Mouse (Mus musculus): ENCODE results near the gene Gm26965. TPM values are rescaled to one million over a fixed set of nuclear protein-coding genes. Genes with fewer than 3 reads are reported as not detected.
A peak's percentile ranks its signal among the peaks of the same experiment; 100 is the strongest.
"Not testable (repeated sequence)": the region's sequence is repeated elsewhere in the genome, so short reads cannot be mapped to it uniquely, and the experiment has no call there.

The Gm26965 gene
- polyA plus RNA-seq, 1 experiment from 2014 or later: not detected

DNA sequence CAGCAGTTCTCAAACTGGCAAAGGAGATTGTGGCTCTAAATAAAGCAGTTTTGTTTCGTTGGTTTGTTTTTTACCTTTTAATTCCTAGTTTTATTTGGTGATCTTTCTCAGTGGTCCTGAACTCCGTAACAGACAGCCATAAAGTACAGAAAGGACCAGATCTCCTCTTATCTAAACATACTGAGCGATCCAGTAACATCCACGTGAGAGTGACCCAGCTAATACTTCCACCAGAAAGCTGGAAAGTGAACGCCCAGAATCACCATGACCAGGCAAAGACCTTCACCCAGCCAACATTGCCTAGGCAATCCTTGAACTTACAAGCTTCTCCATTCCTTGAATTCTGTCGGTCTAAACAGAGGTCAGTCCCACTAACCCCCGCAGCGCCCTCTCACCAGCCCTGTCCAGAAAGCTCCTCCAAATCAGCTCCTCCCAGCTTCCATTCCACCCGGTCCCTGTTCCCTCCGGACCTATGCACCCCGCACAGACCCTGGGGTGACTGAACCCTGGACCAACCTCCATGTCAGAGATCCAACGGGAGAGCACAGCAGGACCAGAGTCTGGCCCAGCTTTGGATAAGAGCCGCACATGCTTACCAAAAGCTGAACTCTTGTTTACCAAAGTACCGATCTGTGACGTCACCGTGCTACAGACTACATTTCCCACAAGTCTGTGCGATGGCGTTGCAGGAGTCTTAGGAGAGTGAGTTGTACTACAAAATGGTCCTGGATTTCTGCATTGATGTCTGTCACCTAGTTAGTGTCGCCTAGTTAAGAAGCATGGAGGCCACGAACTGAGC, 42.1 kb downstream of the Gm26965 start, which contains the start of gene Zfp874b:
TSS of gene Zfp874b (minus strand) at position 634 of the 799 bp plus-strand sequence.
- Histone ChIP-seq H3K4me1 (replicated peaks) (no peaks in the 10 kb centered on the region), H3K36me3 (no peaks in the 10 kb centered on the region), H3K4me3 (replicated peaks) (peak within 1 kb of the TSS; percentile 61), H3K27me3 (replicated peaks) (no peaks in the 10 kb centered on the region), H3K4me2 (replicated peaks) (peak within 1 kb of the TSS; percentile 70), H3K9ac (peak within 1 kb of the TSS; percentile 56), H3K9me3 (no peaks in the 10 kb centered on the region), H3K27ac (0 out of 2 replicates have a peak within 1 kb of the TSS, but pooled peaks have one; percentile 36)
- WGBS: 3% methylated on average over 20 of the region's 20 CpGs
- ATAC-seq: peak; percentile 97

DNA sequence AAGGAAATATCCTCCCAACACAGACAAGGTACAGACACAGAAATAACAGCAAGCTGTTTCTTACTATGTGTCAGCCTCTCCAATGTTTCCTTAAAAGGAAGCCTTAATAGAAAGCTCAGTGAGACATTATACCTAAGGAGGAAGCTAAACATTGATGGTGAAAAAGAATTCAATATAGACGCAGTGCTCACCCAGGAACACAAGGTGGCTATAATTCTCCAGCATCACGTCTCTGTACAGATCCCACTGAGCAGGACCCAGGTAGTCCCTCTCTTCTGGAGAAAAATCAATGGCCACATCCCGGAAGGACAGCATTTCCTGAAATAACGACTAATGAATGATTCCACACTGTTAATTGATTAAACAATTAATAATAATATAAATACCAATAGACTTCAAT, 44.4 kb downstream of the Gm26965 start:
- no peaks in the 10 kb centered on the region for H3K9me3 ChIP-seq
- no peak overlapping the region for H3K4me2 ChIP-seq (replicated peaks)
- H3K4me1 ChIP-seq (replicated peaks): no peaks in the 10 kb centered on the region
- WGBS: 63% methylated on average over 4 of the region's 4 CpGs
- H3K36me3 ChIP-seq: no peaks in the 10 kb centered on the region
- H3K4me3 ChIP-seq (replicated peaks): no peak overlapping the region
- no peak overlapping the region for H3K9ac ChIP-seq
- H3K27ac ChIP-seq: no peak overlapping the region
- H3K27me3 ChIP-seq (replicated peaks): no peaks in the 10 kb centered on the region
- no peak for ATAC-seq

DNA sequence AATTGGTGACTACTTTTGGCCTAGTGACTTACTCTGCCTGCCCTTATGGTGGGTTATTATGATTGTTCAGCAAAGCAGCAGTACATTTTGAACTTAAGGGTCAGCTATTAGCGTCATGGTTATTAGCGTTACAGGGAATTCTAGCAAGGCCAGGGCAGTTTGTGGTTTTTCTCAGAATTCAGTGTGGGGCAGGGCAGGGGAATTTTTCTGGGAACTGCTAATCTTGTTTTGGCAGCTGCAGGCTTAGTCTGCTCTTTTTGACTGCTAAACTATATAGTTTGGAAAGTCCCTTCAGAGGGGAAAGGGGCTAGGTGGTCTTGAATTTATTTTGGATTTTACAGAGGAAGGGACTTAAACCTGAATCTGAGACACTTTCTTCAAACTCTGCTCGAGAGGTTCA, 56.7 kb downstream of the Gm26965 start:
- H3K4me3 ChIP-seq (replicated peaks): no peak overlapping the region
- 92% methylated on average over 3 of the region's 3 CpGs for WGBS
- H3K27ac ChIP-seq: no peak overlapping the region
- no peak for ATAC-seq
- no peak overlapping the region for H3K4me2 ChIP-seq (replicated peaks)
- no peaks in the 10 kb centered on the region for H3K27me3 ChIP-seq (replicated peaks)
- no peak overlapping the region for H3K9ac ChIP-seq
- H3K9me3 ChIP-seq: no peaks in the 10 kb centered on the region; the same call in 1 of the 2 replicates
- H3K4me1 ChIP-seq (replicated peaks): no peaks in the 10 kb centered on the region
- H3K36me3 ChIP-seq: peaks cover 8% of the 10 kb centered on the region; the same call in 1 of the 2 replicates

DNA sequence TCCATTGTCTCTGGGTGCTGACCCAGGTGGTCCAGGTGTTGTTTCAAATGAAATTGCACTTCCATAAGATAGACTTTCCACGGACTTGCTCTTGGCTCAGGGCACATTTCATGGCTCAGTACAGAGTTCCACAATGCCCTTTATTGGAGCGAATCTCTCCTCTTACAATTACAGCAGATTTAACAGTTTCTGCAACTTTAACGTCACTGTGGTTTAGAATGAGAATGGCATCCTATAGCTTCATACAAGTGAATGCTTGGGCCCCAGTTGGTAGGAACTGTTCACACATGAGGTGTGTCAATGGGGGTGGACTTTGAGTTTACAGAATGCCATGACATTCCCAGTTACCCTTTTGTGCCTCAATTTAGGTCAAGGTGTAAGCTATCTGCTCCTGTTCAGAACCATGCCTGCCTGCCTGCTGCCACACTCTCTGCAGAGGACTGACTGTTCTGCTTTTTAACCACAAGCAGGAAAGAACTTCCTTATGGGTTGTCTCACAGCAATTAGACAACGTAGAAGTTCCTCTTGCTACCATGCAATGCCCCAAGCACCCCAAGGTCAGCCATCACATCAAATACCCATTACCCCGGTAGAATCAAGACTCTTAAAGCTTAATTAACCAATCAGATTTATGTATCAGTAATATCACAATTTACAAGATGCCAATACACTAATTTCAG, 62.3 kb downstream of the Gm26965 start:
- H3K27me3 ChIP-seq (replicated peaks); H3K4me1 ChIP-seq (replicated peaks); H3K4me2 ChIP-seq (replicated peaks); H3K4me3 ChIP-seq (replicated peaks); H3K27ac ChIP-seq; H3K36me3 ChIP-seq; ATAC-seq; H3K9me3 ChIP-seq; H3K9ac ChIP-seq: not testable (repeated sequence)
- 76% methylated on average over 3 of the region's 5 CpGs for WGBS

DNA sequence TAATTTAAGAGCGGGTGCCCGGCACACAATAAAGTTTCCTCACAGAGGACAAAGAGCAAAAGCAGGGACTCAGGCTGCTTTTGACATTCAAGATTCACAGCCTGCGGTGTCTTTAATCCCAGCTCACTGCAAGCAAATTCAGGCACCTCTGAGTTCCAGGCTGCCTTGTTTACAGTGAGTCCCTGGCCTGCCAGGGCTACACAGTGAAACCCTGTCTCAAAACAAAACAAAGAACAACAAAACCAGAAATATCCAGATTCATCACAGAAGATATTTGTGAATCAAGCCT, 74.0 kb downstream of the Gm26965 start:
- H3K9me3 ChIP-seq: no peaks in the 10 kb centered on the region
- WGBS: 7% methylated on average over 3 of the region's 3 CpGs
- H3K4me2 ChIP-seq (replicated peaks): peak overlapping the region; percentile 75
- peaks cover 2% of the 10 kb centered on the region; the same call in 1 of the 2 replicates for H3K4me1 ChIP-seq (replicated peaks)
- H3K36me3 ChIP-seq: no peaks in the 10 kb centered on the region
- no peaks in the 10 kb centered on the region for H3K27me3 ChIP-seq (replicated peaks)
- ATAC-seq: peak; percentile 72
- peak overlapping the region; percentile 60; the same call in 1 of the 2 replicates for H3K9ac ChIP-seq
- peak overlapping the region; percentile 58 for H3K4me3 ChIP-seq (replicated peaks)
- H3K27ac ChIP-seq: peak overlapping the region; percentile 40; the same call in 1 of the 2 replicates

DNA sequence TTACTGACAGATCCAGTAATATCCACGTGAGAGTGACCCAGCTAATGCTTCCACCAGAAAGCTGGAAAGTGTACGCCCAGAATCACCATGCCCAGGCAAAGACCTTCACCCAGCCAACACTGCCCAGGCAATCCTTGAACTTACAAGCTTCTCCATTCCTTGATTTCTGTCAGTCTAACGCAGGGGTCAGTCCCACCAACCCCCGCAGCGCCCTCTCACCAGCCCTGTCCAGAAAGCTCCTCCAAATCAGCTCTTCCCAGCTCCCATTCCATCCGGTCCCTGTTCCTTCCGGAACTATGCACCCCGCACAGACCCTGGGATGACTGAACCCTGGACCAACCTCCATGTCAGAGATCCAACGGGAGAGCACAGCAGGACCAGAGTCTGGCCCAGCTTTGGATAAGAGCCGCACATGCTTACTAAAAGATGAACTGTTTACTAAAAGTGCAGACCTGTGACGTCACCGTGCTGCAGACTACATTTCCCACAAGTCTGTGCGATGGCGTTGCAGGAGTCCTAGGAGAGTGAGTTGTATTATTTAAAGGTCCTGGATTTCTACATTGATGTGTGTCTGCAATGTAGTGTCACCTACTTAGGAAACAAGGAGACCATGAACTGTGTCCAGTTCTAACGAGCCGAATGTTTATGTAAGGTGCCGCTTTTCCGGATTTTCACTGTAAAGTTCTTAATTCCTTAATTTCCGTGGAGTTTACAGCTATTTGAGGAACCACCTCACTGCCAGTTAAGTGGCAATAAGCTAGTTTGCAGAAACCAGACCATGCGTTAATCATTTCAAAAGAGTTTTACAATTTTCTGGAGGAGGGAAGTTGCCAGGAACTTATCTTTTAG, 74.6 kb downstream of the Gm26965 start, which contains the start of gene Zfp874a:
TSS of gene Zfp874a (minus strand) at position 453 of the 849 bp plus-strand sequence.
- Histone ChIP-seq H3K27me3 (replicated peaks) (no peaks in the 10 kb centered on the region), H3K9ac (peak within 1 kb of the TSS; percentile 60), H3K4me2 (replicated peaks) (peak within 1 kb of the TSS; percentile 75), H3K27ac (peak within 1 kb of the TSS; percentile 40; the same call in 1 of the 2 replicates), H3K4me3 (replicated peaks) (peak within 1 kb of the TSS; percentile 58), H3K36me3 (no peaks in the 10 kb centered on the region), H3K9me3 (no peaks in the 10 kb centered on the region), H3K4me1 (replicated peaks) (peaks cover 2% of the 10 kb centered on the region; the same call in 1 of the 2 replicates)
- WGBS: 2% methylated on average over 20 of the region's 20 CpGs
- ATAC-seq: peak; percentile 98

Other genes starting within 250 kb of the Gm26965 start
- 1.7 TPM in 2 replicates for gene Zfp458, start 247.7 kb downstream of the Gm26965 start, polyA plus RNA-seq (2015; fragmentation: Nextera tagmentation; extraction: Ambion mirVana)
- 0.49 and 0.53 TPM in 2 replicates for gene Zfp457, start 219.7 kb downstream of the Gm26965 start, polyA plus RNA-seq (2015; fragmentation: Nextera tagmentation; extraction: Ambion mirVana)
- gene Zfp595, start 193.6 kb downstream of the Gm26965 start, polyA plus RNA-seq (2015; fragmentation: Nextera tagmentation; extraction: Ambion mirVana): 1.9 and 2.7 TPM in 2 replicates
- gene Gm28044, start 165.6 kb downstream of the Gm26965 start, polyA plus RNA-seq (2015; fragmentation: Nextera tagmentation; extraction: Ambion mirVana): 0.38 TPM in 1 of 2 replicates, not detected in the other
- 1.0 and 1.2 TPM in 2 replicates for gene Zfp953, start 165.5 kb downstream of the Gm26965 start, polyA plus RNA-seq (2015; fragmentation: Nextera tagmentation; extraction: Ambion mirVana)
- gene Gm28041, start 150.4 kb downstream of the Gm26965 start, polyA plus RNA-seq (2015; fragmentation: Nextera tagmentation; extraction: Ambion mirVana): 0.39 and 0.55 TPM in 2 replicates
- 1.4 and 1.7 TPM in 2 replicates for gene Zfp456, start 150.3 kb downstream of the Gm26965 start, polyA plus RNA-seq (2015; fragmentation: Nextera tagmentation; extraction: Ambion mirVana)
- 4.8 and 5.6 TPM in 2 replicates for gene Zfp429, start 126.3 kb downstream of the Gm26965 start, polyA plus RNA-seq (2015; fragmentation: Nextera tagmentation; extraction: Ambion mirVana)
- gene Zfp459, start 104.7 kb downstream of the Gm26965 start, polyA plus RNA-seq (2015; fragmentation: Nextera tagmentation; extraction: Ambion mirVana): 1.6 and 3.0 TPM in 2 replicates
- gene Zfp874a, start 74.5 kb downstream of the Gm26965 start, polyA plus RNA-seq (2015; fragmentation: Nextera tagmentation; extraction: Ambion mirVana): 6.7 and 8.2 TPM in 2 replicates
- gene Zfp874b, start 41.9 kb downstream of the Gm26965 start, polyA plus RNA-seq (2015; fragmentation: Nextera tagmentation; extraction: Ambion mirVana): 2.0 and 2.9 TPM in 2 replicates
- gene Zfp58, start 25.6 kb downstream of the Gm26965 start, polyA plus RNA-seq (2015; fragmentation: Nextera tagmentation; extraction: Ambion mirVana): 10.6 and 12.4 TPM in 2 replicates
- gene Zfp87, start within 50 bp of the Gm26965 start, polyA plus RNA-seq (2015; fragmentation: Nextera tagmentation; extraction: Ambion mirVana): 18.1 and 19.3 TPM in 2 replicates
- 11.5 and 11.7 TPM in 2 replicates for gene Zfp748, start 27.7 kb upstream of the Gm26965 start, polyA plus RNA-seq (2015; fragmentation: Nextera tagmentation; extraction: Ambion mirVana)
- 3.4 and 4.1 TPM in 2 replicates for gene Zfp729b, start 83.6 kb upstream of the Gm26965 start, polyA plus RNA-seq (2015; fragmentation: Nextera tagmentation; extraction: Ambion mirVana)
- not detected in 2 replicates for gene Gm49345, start 111.6 kb upstream of the Gm26965 start, polyA plus RNA-seq (2015; fragmentation: Nextera tagmentation; extraction: Ambion mirVana)
- 2.6 TPM in 2 replicates for gene Zfp729a, start 111.6 kb upstream of the Gm26965 start, polyA plus RNA-seq (2015; fragmentation: Nextera tagmentation; extraction: Ambion mirVana)
- 9.3 and 10.1 TPM in 2 replicates for gene Zfp738, start 160.9 kb upstream of the Gm26965 start, polyA plus RNA-seq (2015; fragmentation: Nextera tagmentation; extraction: Ambion mirVana)
- 4.7 and 4.9 TPM in 2 replicates for gene Zfp65, start 203.0 kb upstream of the Gm26965 start, polyA plus RNA-seq (2015; fragmentation: Nextera tagmentation; extraction: Ambion mirVana)
- 3.4 and 4.0 TPM in 2 replicates for gene Zfp85, start 229.1 kb upstream of the Gm26965 start, polyA plus RNA-seq (2015; fragmentation: Nextera tagmentation; extraction: Ambion mirVana)